Mouse (Mus musculus): ENCODE measurements around the gene Zbed5.
"Not testable (repeated sequence)": the region's sequence is repeated elsewhere in the genome, so short reads cannot be mapped to it uniquely, and the experiment has no call there.

Gene Zbed5

DNA sequence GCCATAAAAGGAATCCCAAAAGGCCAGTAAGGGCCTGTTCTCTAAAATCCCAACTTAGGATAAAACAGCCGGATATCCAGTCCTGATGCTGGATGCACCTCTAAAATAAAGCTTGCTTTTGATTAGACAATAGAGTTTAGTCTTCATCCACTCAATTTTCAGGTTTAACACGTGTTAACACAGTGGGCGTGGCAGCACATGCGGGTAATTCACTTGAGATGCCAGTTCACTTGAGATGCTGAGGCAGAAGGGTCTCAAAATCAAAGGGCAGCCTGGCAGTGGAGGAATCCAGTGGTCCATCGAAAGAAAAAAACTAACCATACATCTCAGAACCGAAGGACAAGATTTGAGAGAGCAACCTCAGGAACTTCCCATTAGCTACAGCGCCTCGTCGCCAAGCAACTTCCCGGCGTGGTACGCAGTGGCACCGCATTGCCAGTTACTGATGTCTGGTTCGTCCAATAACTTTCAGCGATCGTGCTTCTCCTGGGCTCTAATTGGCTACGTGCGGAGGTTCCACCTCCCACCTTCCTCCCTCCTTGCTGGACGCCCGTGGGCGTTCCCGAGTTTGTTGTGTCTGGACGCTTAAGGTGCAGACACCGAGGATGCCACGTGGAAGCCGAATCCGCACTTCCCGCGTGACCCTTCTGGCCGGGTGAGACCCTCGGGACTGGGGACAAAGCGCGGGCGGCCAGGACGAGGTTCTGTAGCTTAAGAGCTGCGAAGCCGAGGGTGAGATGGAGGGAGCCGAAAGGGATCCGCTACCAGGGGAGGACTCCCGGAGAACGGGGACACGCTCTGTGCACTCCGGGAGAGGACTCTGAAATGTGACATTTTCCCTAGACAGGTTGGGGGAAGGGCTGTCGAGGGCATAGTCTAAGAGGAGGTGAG lies at the start of gene Zbed5:
Gene Zbed5 (plus strand): TSS at position 526 of the 891 bp plus-strand sequence.
- peak; percentile 72 to 77 for DNase-seq (ENCODE audit: low spot score in 2 of 2)

DNA sequence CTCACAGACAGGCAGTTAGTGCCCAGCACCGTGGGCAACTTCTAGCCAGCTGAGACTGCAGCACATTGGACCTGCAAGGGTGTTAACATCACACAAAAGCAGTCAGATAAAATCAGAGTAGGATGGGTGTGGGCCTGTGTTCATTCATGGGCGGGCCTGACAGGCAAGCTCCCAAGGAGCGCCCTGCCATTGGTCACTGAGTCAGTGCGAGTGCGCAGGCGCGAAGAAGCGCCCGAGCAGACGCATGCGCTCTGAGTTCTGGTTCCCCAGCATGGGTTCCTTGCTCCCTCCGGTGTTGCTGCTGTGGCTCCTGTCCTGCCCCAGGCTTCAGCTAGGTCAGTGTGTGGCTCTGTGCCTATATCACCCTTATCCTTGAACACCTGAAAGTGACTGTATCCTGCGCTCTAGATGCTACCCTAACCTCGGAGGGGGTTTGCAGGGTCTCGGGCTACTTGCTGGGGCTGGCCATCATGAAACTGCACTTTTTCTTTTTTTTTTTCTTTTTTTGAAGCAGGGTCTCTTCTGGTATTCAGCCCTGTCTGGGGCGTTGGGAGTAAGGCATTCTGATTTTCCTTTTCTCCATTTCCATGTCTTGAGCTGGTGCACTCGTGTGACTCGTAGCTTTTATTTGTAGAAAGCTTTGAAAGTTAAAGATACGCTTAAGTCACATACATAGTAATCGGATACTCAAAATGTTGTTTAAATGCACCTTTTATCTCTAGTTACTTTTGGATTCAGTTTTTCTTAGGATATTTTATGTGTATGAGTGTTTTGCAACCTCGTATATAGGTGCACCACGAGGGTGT lies 48.6 kb upstream of the Zbed5 start, which contains the start of gene Sumf2:
Gene Sumf2 (plus strand): TSS at position 235 of the 806 bp plus-strand sequence.
- peak; percentile 94 to 96 for DNase-seq (ENCODE audit: low spot score in 2 of 2)

DNA sequence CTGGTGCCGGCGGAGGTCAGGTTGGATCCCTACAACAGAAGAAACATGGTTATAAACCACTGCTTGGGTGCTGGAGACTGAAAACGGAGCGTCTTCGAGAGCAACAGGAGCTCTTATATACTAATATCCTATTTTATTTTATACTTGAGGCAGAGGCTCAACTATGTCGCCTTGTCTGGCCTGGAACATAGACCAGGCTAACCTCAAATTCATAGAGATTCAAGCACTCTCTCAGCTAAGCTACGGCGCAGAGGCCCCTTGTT lies 48.0 kb upstream of the Zbed5 start:
- DNase-seq (ENCODE audit: low spot score in 2 of 2): no peak

DNA sequence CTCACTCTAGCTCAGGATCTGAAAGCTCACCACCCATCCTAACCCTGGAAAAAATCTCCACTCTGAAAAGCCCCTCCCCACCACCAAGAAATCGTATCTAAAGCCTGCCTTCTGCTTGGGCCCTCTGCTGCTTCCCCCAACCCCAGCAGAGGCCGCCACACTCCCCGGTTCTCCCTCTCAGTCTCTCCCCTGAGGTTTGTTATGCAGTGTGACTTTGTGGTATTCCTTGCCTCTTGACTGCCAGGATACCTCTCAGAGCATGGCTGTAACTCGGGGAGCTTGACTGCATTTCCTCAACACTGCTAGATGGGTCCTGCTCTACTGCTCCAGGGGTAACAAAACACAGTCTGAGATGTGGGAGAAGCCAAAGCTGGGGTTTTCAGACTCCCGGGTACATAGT lies 40.4 kb upstream of the Zbed5 start:
- DNase-seq (ENCODE audit: low spot score in 2 of 2): no peak

DNA sequence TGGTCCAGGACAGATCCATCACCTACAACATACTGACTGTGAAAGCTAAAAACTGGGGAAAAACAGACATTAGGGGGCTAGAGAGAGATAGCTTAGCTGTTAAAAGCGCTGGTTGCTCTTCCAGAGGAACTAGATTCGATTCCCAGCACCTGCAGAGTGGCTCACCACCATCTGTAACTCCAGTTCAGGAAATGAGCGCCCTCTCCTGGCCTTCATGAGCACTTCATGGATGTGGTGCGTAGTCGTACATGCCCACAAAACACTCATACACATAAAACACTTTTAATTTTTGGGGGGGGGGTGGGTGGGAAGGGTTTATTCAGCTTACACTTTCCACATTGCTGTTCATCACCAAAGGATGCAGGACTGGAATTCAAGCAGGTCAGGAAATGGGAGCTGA lies 39.1 kb upstream of the Zbed5 start:
- DNase-seq (ENCODE audit: low spot score in 2 of 2): no peak

DNA sequence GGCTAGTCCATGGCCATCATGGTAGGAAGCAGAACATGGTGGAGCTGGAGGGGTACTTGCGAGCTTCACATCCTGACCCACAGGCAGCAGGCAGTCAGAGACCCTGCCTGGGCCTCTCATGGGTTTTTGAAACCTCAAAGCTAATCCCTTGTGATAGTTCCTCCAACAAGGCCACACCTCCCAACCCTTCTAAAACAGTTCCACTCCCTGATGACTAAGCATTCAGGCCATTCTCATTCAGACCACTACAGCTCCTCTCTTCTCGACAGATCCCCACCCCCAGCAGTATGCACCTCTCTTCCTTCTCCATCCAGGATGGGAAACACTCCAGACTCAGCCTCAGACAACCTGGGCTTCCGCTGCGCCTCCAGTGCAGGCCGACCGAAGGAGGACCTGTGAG lies 33.2 kb upstream of the Zbed5 start:
- DNase-seq (ENCODE audit: low spot score in 2 of 2): no peak

DNA sequence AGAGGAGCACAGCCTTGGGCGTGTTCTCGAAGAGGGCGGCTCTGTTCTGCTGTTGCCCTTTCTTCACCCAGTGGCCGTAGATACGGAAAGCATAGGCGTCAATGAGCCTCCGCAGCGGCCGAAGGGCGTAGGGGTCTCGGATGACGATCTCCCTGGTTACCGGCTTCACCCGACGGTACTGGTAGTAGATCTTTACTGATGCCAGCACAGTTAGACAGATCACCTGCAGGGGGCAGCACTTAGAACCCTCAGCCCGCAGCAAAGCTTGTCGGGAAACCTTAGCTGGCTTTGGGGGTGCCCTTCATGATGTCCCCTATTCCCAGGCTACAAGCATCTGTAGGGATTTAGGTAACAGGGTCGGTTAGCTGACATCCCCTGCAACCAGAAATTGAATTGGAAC lies 31.1 kb upstream of the Zbed5 start:
- DNase-seq (ENCODE audit: low spot score in 2 of 2): peak; percentile 30 to 44

DNA sequence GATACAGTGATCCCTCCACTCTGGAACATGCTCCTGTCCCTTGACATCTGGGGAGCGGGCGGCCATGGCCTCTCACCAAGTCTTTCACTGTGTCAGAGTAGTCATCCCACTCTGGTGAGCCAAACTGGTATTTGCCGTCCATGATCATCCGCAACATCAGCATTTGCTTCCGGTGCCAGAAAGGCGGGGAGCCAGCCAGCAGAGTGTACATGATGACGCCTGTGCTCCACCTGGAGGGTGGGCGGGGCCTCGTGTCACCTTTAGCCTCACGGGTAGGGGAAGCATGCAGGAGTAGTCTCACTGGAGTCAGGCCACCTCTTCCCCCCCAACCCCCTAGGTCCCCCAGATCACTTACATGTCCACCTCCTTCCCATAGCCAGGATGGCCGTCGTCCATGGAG lies 29.7 kb upstream of the Zbed5 start:
- DNase-seq (ENCODE audit: low spot score in 2 of 2): no peak

DNA sequence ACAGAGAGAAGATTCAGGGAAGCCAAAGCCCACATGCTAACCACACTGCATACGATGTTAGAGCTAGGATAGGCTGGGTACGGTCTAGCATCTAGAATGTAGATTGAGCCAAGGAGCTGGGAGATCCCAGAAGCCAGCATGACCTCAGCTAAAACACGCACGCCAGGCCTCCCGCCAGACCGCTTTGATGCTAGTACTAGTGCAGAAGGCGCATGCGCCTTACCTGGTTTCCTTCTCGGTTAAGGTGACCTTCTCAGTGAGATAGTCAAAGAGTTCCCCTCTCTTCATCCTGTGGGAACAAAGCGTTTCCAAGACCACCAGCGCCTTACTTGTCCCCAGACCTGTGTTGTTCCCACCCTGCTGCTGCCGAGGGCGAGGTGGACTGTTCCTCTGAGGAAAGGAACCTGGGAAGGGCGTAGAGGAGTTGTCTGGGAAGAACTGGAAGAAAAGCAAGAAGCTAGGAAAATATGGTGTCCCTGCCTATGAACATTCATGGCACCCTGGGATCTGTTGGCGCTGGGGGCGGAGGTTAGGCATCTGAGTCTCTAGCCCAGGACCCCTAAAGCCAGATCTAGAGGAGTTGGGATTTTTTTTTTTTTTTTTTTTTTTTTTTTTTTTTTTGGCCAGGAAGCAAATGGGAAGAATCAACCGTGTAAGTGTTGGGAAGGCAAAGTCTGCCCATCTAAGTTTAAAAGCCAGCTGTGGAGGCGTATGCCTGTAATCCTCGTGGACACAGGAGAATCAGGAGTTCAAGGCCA lies 26.1 kb upstream of the Zbed5 start:
- DNase-seq (ENCODE audit: low spot score in 2 of 2): no peak

DNA sequence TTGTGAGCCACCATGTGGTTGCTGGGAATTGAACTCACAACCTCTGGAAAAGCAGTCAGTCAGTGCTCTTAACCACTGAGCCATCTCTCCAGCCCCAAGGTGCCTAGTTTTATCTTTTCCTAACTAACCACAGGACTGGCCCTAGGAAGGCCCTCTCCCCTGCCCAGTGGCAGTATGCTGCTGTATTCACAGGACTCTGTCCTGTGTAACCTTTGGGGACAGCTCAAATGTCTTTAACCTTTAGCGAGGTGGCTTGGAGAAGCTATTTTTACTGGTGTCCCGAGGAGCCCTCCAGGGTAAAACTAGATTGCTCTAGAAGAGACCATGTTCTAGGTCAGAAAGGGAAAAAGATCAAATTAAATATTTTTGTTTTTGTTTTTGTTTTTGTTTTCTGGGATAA lies 24.3 kb upstream of the Zbed5 start:
- DNase-seq (ENCODE audit: low spot score in 2 of 2): no peak

DNA sequence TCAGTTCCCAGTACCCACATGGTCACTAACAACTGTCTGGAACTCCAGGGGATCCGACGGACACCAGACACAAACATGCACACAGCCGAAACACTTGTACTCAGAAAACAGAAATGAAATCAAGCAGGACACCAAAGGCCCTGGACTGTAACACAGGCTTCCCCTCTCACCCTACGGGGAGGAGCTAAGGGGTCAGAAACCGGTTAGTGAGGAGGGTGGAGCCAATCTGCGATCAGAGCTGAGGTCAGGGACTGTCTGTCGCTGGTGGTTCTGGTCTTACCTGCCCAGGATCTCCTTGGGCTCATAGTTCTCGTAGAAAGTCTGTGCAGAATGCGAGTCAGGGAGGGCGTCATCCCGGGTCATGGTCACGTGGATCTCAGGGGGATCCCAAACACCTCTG lies 21.6 kb upstream of the Zbed5 start:
- DNase-seq (ENCODE audit: low spot score in 2 of 2): no peak

DNA sequence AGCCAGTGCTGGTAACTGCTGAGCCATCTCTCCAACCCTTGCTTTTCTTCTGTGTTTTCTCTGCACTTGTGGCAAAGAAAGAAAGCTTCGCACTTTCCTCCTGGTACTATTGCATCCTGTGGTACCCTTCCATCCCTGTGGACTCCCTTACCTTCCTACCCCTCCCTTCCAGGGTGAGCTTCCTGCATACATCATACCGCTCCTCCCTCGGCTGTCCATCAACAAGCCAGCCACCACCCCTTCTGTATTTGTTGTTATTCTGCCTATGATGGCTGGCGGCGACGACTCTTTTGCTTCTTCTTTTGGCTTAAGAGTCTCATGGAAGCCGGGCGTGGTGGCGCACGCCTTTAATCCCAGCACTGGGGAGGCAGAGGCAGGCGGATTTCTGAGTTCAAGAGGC lies 20.4 kb upstream of the Zbed5 start:
- no peak for DNase-seq (ENCODE audit: low spot score in 2 of 2)

DNA sequence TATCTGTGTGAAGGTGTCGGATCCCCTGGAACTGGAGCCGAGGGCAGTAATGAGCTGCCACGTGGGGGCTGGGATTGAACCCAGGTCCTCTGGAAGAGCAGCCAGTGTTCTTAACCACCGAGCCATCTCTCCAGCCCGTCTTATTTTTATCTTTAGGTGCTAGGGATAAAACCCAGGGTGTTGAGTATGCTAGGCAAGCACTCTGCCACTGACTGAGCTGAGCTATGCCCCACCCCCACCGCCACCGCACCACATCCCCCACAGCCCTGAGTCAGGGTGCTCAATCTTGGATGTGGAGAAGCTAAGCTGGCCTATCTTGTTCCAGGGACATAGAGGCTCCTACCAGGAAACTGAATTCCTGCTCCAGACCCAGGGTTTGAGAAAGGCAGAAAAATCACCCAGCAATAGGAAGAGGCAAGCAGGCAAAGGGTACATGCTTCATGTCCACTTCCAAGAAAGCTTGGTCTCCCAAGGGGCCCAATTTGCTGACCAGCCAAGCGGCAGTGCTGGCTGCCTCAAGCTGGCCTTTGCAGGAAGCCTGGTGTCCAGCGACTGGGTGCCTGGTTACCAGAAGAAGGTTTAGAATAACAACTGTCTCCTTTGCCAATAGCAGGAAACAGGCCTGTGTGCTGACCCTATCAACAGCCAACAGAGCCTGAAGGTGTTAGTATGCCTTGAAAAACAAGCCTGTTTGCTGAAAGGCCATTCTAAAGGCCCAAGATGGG lies 17.6 kb upstream of the Zbed5 start:
- DNase-seq (ENCODE audit: low spot score in 2 of 2): no peak

DNA sequence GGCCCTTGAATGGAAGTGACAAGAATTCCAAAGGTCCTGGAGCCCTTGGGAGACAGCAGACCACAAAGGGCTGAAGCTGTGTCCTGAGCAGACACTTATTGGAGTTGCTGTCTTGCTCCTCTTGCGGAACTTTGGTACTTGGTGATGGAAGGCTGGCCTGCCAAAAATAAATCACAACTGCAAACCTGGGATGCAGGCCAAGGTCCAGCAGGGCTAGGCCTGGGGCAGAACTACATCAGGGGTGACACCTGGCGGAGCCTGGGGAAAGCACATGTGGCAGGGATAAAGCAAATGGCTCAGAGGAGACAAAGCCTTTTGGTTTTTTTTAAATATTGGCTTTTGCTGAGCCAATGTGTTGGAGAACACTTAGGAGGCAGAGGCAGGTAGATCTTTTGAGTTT lies 16.6 kb upstream of the Zbed5 start:
- DNase-seq (ENCODE audit: low spot score in 2 of 2): no peak

DNA sequence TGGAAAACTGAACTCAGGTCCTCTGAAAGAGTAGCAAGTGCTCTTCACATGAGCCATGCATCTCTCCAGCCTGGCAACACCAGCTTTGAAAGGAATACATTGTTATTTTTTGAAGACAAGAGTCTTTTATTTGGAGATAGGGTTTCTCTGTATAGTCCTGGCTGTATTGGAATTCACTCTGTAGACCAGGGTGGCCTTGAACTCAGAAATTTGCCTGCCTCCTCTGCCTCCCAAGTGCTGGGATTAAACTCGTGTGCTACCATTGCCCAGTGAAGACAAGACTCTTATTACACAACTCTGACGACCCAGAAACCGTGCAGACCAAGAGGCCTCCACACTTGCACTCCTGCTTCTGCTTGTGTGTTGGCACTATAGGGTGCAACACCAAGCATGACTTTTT lies 15.6 kb upstream of the Zbed5 start:
- DNase-seq (ENCODE audit: low spot score in 2 of 2): no peak

DNA sequence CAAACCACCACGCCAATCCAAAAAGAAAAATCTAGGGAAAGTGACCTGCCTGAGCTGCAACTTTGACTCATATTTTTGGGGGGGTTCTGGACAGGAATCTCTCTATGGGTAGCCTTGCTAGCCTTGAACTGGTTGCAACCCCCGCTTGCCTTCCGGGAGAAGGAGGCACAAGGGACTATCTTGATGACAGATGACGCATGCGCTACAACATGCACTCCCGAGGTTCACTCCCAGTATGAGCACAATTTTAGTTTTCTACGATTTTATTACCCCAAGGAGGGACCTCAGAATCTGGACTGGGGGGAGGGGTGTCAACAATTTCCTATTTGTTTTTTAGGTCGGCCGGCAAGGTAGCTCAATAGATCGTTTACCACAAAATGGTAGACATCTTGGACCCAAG lies 9.3 kb upstream of the Zbed5 start:
- no peak for DNase-seq (ENCODE audit: low spot score in 2 of 2)

DNA sequence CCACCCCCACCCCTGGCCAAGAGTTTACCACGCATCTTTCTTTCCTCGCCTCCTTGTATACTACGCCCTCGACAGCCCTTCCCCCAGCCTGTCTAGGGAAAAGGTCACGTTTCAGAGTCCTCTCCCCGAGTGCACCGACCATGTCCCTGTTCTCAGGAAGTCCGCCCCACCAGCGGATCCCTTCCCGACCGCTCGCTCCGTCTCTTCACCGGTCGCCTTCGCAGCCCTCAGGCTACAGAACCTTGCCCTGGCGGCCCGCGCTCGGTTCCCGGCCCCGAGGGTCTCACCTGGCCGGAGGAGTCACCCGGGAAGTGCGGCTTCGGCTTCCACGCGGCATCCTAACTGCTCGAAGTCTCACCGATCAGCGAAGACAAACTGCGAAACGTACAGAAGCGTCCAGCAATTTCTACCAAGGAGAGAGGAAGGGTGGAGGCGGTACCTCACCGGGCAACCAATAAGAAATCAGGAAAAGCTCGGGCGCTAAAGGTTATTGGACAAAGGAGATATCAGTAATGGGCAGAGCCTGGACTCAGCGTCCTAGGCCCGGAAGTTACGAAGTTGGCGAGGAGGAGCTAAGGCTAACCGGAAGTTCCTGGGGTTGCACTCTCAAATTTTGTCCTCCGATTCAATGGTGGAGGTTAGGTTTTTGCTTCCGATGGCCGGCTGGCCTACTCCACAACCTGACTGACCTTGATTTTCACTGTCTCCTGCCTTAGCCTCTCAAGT lies 8.4 kb upstream of the Zbed5 start, which contains the start of gene Chchd2:
Gene Chchd2 (minus strand): TSS at position 560 of the 726 bp plus-strand sequence.
- peak; percentile 83 to 86 for DNase-seq (ENCODE audit: low spot score in 2 of 2)

DNA sequence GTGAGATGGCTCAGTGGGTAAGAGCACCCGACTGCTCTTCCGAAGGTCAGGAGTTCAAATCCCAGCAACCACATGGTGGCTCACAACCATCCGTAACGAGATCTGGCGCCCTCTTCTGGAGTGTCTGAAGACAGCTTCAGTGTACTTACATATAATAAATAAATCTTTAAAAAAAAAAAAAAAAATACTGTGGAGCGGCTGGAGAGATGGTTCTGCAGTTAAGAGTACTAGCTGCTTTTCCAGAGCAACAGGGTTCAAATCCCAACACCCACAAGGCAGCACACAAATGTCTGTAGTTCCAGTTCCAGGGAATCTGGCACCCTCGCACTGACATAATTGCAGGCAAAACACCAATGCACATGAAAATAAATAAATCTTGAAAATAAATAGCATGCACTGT lies 5.1 kb upstream of the Zbed5 start:
- not testable (repeated sequence) for DNase-seq (ENCODE audit: low spot score in 2 of 2)

DNA sequence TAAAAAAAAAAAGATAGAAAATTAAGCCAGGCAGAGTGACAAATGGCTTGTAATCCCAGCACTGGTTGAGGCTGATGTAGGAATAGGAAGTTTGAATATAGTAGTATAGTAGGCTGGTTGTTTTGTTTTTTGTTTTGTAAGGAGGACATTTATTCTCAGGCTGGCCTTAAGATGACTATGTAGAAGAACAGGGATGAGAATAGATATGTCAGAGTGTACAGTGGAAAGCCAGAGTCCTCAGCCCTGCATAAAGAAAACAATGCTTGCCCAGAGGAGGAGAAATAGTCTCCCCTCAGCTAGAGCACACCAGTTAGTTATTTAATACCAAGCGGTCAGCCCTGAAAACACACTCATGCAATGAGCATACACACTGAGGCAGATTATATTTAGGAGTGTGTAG lies 2.9 kb downstream of the Zbed5 start, which contains the start of gene Phkg1:
Gene Phkg1 (minus strand): TSS at position 101 of the 400 bp plus-strand sequence.
- DNase-seq (ENCODE audit: low spot score in 2 of 2): no peak

DNA sequence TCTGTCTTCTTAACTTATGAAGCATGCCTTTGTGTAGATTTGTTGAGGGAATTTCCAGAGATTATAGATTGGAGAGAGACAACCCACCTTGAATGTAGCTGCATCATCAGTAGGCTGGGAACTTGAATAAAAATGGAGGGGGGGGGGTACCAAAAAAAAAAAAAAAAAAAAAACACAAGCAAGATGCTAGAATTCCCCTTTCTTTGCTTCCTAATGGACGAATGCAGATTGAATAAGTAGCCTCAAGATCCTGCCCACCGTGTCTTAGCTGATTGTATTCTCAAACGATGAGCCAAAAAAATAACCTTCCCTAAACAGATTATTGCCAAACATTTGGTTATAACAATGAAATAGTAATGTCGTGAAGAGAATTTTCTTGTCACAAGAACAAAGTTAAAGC lies 12.3 kb downstream of the Zbed5 start:
- no peak for DNase-seq (ENCODE audit: low spot score in 2 of 2)

All from natural killer cell, adult 2 months (primary cell).